Mouse (Mus musculus) heart, adult 2 months (tissue): ENCODE data around the gene Mok.

Experiments used
- CTCF ChIP-seq: fragments of 200-600 bp; IDR thresholded peaks from 2 replicates; pipeline ENCODE4 v1.8.1; 2022; ENCODE audit warnings: antibody characterized with exemption, mild to moderate bottlenecking, moderate library complexity
- EP300 ChIP-seq: fragments of 200-500 bp; IDR thresholded peaks from 2 replicates; pipeline ENCODE4 v1.6.1; 2011; ENCODE audit warnings: low read depth, low read length, control low read depth; ENCODE audit not compliant: insufficient read depth
- POLR2A ChIP-seq: fragments of 200-500 bp; IDR thresholded peaks from 2 replicates; pipeline ENCODE4 v1.6.1; 2011; ENCODE audit warnings: mild to moderate bottlenecking, low read depth, low read length, control low read depth; ENCODE audit not compliant: insufficient read depth

GRCm38 (mm10) chr12:110814924-110815323, 25.8 kb downstream of the Mok start:
- TF ChIP-seq CTCF (no peak), POLR2A (no peak), EP300 (no peak)
